Mouse (Mus musculus) effector memory CD4-positive, alpha-beta T cell, adult 7 months (primary cell): Measurements from ENCODE around the gene Ptpn4. TPM values are rescaled to one million over a fixed set of nuclear protein-coding genes. Genes with fewer than 3 reads are reported as not detected.

Experiments
- polyA plus RNA-seq: library from polyadenylated mRNA; unstranded; fragments of 100-300 nt; shearing (Covaris generic); gene quantifications from one replicate; pipeline ENCODE4 v1.2.1, GENCODE M21; 2017

Ptpn4 gene
- 27.0 TPM for polyA plus RNA-seq

DNA sequence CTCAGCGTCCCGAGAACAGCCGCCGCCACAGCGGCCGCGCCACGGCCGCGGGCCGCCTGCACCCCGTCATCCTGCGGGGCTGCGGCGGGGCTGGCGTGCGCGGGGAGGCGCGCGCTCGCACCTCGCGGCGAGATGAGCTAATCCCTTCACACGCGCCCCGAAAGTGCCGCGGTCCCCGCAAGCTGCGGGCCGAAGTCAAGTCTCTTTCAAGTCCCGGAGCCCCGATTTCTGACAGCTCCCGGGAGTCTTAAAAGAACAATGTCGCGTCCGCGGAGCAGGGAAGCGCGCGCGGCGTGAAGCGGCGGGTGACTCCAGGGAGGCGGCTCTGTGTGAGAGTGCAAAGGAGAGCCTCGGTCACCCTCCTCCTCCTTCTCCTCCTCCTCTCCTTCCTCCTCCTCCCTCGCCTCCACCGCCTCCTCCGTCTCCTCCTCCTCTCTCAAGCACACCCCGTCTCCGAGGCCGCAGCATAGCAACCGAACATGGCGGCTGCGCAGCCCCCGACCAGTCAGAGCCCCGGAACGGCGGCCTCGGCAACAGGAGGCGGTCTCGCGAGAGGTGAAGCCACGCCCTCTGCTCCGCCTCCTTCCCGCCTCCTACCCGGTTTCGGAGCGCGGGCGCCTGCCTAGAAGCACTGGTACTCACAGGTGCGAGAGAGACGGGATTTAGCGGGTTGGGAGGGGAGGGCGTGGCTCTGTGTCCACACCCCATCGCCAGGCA is at the start of gene Ptpn4:
Gene Ptpn4, minus strand, starts transcription at position 579 of the 717 bp plus-strand sequence.

DNA sequence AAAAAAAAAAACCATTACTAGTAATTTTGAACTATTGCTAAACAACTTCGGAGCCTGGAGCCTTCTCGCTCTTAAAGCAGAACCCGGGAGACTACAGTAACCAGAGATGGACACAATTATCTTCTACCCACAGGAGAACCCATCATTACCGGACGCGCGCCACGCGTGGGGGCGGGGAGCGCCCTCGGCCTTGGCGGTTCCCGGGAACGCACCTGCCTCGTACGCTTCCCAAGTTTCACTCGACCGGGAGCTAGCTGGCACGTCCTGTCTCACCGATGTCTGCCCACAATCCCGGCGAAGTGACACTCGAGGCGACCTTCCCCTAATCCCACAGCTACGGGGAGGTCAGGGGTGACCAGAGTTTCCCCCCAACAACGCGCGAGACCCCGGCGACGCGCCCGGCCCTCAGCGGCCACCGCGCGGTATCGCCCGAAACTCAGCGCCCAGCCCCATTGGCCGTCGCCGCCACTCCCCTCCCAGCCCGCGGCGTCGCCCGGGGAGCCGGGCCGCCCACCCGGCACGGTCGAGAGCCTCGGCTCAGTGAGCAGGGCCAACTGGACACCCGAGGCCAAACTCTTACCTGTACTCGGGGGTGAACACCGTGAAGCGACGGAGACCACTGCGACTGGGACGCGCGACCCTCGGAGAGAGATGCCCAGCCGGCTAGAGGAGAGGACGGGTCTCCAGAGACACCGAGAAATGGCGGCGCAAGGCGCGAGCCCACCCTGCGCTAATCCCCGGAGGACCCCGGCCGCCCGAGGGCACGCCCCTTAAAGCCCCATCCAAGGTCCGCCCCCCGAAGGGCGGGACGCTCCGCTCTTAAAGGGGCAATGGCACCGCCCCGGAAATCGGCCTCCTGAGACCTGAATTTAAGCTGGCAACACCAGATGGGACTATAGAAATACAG is 189.0 kb downstream of the Ptpn4 start, which contains the start of gene Epb41l5:
Gene Epb41l5, minus strand, starts transcription at position 796 of the 907 bp plus-strand sequence.

Other genes starting within 250 kb of the Ptpn4 start
- 5.3 TPM for gene Epb41l5, start 188.6 kb downstream of the Ptpn4 start, polyA plus RNA-seq
- gene Tmem177, start 75.6 kb upstream of the Ptpn4 start, polyA plus RNA-seq = 4.2 TPM
- gene Cfap221, start 159.6 kb upstream of the Ptpn4 start, polyA plus RNA-seq = not detected
- not detected for gene Sctr, start 169.3 kb upstream of the Ptpn4 start, polyA plus RNA-seq
- gene Tmem37, start 236.5 kb upstream of the Ptpn4 start, polyA plus RNA-seq = 6.6 TPM